Mouse (Mus musculus) forebrain, embryonic 13.5 days (tissue): ENCODE data around the gene Cyp26b1. TPM values are rescaled to one million over a fixed set of nuclear protein-coding genes. Genes with fewer than 3 reads are reported as not detected.

Source experiments
- ATAC-seq: fragments of 200-750 bp; cut with Nextera tagmentation; 2 replicates; pipeline ENCODE4 v1.8.0; 2017
- H3K27ac ChIP-seq: fragments of 300-500 bp; sonication (generic); 2 replicates; pipeline ENCODE4 v1.5.1; 2015; ENCODE audit warnings: inconsistent platforms, mild to moderate bottlenecking, moderate library complexity
- H3K27me3 ChIP-seq: fragments of 300-500 bp; sonication (generic); 2 replicates; pipeline ENCODE4 v1.6.1; 2015; ENCODE audit warnings: mild to moderate bottlenecking, inconsistent platforms
- H3K36me3 ChIP-seq: fragments of 300-500 bp; sonication (generic); 2 replicates; pipeline ENCODE4 v1.6.1; 2015; ENCODE audit warnings: mild to moderate bottlenecking, inconsistent platforms; ENCODE audit not compliant: poor library complexity, severe bottlenecking
- H3K4me1 ChIP-seq: fragments of 300-500 bp; sonication (generic); 2 replicates; pipeline ENCODE4 v1.6.1; 2015; ENCODE audit warnings: inconsistent platforms
- H3K4me2 ChIP-seq: fragments of 300-500 bp; sonication (generic); 2 replicates; pipeline ENCODE4 v1.6.1; 2015; ENCODE audit warnings: inconsistent platforms, mild to moderate bottlenecking, moderate library complexity
- H3K4me3 ChIP-seq: fragments of 300-500 bp; sonication (generic); 2 replicates; pipeline ENCODE4 v1.5.1; 2015; ENCODE audit warnings: mild to moderate bottlenecking, inconsistent platforms
- H3K9ac ChIP-seq: fragments of 300-500 bp; sonication (generic); 2 replicates; pipeline ENCODE4 v1.6.1; 2015; ENCODE audit warnings: mild to moderate bottlenecking, inconsistent platforms
- H3K9me3 ChIP-seq: fragments of 300-500 bp; sonication (generic); replicated peaks from 2 replicates; pipeline ENCODE4 v1.6.1; 2016; ENCODE audit warnings: inconsistent platforms
- WGBS: fragments of 180-500 bp; shearing (Covaris S2); methylation state at CpG from one replicate; pipeline ENCODE4 v1.1.7; 2015; 5-methylcytosine and 5-hydroxymethylcytosine counted together
- polyA plus RNA-seq: library from polyadenylated mRNA; unstranded; fragments of >200 nt; fragmentation: Nextera tagmentation; extraction: Ambion mirVana; gene quantifications from 2 replicates; pipeline ENCODE4 v1.2.1, GENCODE M21; 2015

Gene Cyp26b1
- polyA plus RNA-seq = 0.63 and 2.9 TPM in 2 replicates

GRCm38 (mm10) chr6:84593693-84594092 is at the start of gene Cyp26b1:
TSS of gene Cyp26b1 (minus strand) at chr6:84593908.
- no peak for ATAC-seq
- Histone ChIP-seq H3K9me3 (no peaks in the 10 kb centered on the region), H3K27me3 (peaks cover 33% of the 10 kb centered on the region), H3K4me3 (no peak within 1 kb of the TSS), H3K36me3 (no peaks in the 10 kb centered on the region), H3K4me1 (peaks cover 25% of the 10 kb centered on the region), H3K9ac (no peak within 1 kb of the TSS), H3K4me2 (no peak within 1 kb of the TSS), H3K27ac (no peak within 1 kb of the TSS)
- 82% methylated on average over 10 of the region's 10 CpGs for WGBS

DNA sequence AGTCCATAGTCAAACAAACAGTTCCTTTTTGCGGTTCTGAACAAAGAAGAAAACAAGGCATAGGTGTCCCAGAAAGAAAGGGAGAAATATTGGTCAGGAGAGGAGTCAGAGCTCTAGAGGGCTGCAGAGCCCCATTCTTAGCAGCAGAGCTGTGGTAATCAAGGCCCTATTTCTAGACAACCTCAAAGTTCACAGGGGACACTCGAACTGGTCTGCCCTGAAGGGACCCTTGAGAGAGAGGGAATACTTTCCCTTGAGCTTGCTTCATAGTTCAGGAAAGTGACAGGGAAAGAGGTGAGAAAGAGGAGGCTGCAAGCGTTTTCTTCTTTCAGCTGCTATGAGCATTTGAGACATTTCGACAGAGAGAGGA is 47.3 kb upstream of the Cyp26b1 start:
- no peaks in the 10 kb centered on the region for H3K36me3 ChIP-seq
- 92% methylated on average over 4 of the region's 4 CpGs for WGBS
- H3K4me1 ChIP-seq = 0 out of 2 replicates have a peak, but pooled peaks cover 7% of the 10 kb centered on the region
- no peak overlapping the region for H3K4me3 ChIP-seq
- no peak for ATAC-seq
- H3K27ac ChIP-seq = no peak overlapping the region
- no peaks in the 10 kb centered on the region for H3K27me3 ChIP-seq
- no peak overlapping the region for H3K4me2 ChIP-seq
- H3K9ac ChIP-seq = no peak overlapping the region
- H3K9me3 ChIP-seq = no peaks in the 10 kb centered on the region

DNA sequence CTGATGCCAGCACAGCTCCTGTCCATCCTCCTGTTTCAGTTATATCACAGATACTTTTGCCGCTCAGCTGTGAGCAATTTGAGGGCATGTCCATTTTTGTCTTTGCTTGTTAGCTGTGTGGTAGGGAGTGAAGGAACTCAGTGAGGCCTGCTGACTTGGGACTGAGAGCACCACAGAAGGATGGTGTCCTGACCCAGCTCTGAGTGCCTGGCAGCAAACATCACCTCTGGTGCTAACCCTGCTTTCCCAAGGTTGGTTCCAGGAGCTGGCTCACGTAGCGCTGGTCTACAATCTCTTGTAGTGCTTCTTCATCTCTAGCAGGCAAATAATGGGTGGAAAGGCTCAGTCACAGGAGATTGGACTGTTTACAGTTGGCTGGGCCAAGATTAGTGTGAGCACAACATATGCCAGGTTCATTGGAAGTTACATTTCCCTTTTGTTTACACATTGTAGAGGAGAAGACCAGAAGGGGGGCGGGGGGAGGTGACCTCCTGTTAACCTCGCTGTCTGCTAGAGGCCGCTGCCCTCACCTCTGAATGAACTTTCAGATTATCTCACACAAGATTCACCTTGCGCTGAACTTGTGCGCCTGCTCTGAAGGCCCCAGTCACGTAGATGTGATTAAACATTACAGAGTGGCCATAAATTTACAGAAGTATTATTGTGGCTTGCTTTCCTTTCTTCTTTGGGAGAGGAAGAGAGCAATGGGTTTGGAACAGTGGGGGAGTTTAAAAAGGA is 46.8 kb upstream of the Cyp26b1 start:
- no peak overlapping the region for H3K4me2 ChIP-seq
- no peaks in the 10 kb centered on the region for H3K9me3 ChIP-seq
- H3K9ac ChIP-seq = no peak overlapping the region
- no peak overlapping the region for H3K27ac ChIP-seq
- H3K36me3 ChIP-seq = no peaks in the 10 kb centered on the region
- no peaks in the 10 kb centered on the region for H3K27me3 ChIP-seq
- no peak for ATAC-seq
- 81% methylated on average over 9 of the region's 9 CpGs for WGBS
- H3K4me1 ChIP-seq = 0 out of 2 replicates have a peak, but pooled peaks cover 1% of the 10 kb centered on the region
- H3K4me3 ChIP-seq = no peak overlapping the region

GRCm38 (mm10) chr6:84638206-84638605 is 44.5 kb upstream of the Cyp26b1 start:
- no peak for ATAC-seq
- Histone ChIP-seq H3K27ac (no peak overlapping the region), H3K9me3 (no peaks in the 10 kb centered on the region), H3K4me3 (no peak overlapping the region), H3K4me1 (no peaks in the 10 kb centered on the region), H3K27me3 (no peaks in the 10 kb centered on the region), H3K4me2 (no peak overlapping the region), H3K36me3 (no peaks in the 10 kb centered on the region), H3K9ac (no peak overlapping the region)

- H3K4me1 ChIP-seq = no peaks in the 10 kb centered on the region
- WGBS = 87% methylated on average over 2 of the region's 2 CpGs
- H3K4me3 ChIP-seq = no peak overlapping the region
- H3K9ac ChIP-seq = no peak overlapping the region
- H3K27ac ChIP-seq = no peak overlapping the region
- H3K27me3 ChIP-seq = no peaks in the 10 kb centered on the region
- H3K9me3 ChIP-seq = no peaks in the 10 kb centered on the region
- H3K36me3 ChIP-seq = no peaks in the 10 kb centered on the region
- ATAC-seq = no peak
- no peak overlapping the region for H3K4me2 ChIP-seq
Observed at GRCm38 (mm10) chr6:84631588-84631987, 37.9 kb upstream of the Cyp26b1 start.

DNA sequence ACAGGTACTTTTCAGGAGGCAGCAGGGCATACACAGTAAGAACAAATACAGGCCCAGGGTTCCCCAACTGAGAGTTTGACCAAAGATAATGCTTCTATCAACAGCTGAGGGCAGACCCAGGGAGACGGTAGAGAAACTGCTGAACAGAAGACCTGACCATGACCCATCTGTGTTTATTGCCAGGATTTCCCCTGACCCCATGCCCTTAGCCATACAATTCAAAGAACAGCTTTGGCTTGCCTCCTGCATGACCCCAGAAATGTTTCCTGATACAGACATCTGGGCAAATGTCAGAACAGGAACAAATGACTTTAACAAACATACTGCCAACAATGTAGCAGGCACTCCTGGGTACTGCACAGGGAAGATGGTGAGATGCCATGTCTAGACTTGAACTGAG is 36.6 kb upstream of the Cyp26b1 start:
- H3K27ac ChIP-seq = no peak overlapping the region
- no peaks in the 10 kb centered on the region for H3K36me3 ChIP-seq
- no peak overlapping the region for H3K4me3 ChIP-seq
- H3K9ac ChIP-seq = no peak overlapping the region
- no peak overlapping the region for H3K4me2 ChIP-seq
- WGBS = 63% methylated on average over 1 of the region's 1 CpGs
- H3K27me3 ChIP-seq = no peaks in the 10 kb centered on the region
- no peaks in the 10 kb centered on the region for H3K4me1 ChIP-seq
- ATAC-seq = no peak
- H3K9me3 ChIP-seq = no peaks in the 10 kb centered on the region

- no peaks in the 10 kb centered on the region for H3K27me3 ChIP-seq
- WGBS = 91% methylated on average over 5 of the region's 5 CpGs
- H3K4me2 ChIP-seq = no peak overlapping the region
- H3K36me3 ChIP-seq = no peaks in the 10 kb centered on the region
- H3K4me3 ChIP-seq = no peak overlapping the region
- ATAC-seq = no peak
- H3K9me3 ChIP-seq = no peaks in the 10 kb centered on the region
- H3K4me1 ChIP-seq = no peaks in the 10 kb centered on the region
- H3K9ac ChIP-seq = no peak overlapping the region
- no peak overlapping the region for H3K27ac ChIP-seq
Observed at GRCm38 (mm10) chr6:84628831-84629230, 35.1 kb upstream of the Cyp26b1 start.

- WGBS = 99% methylated on average over 2 of the region's 2 CpGs
- no peaks in the 10 kb centered on the region for H3K27me3 ChIP-seq
- no peak for ATAC-seq
- H3K4me3 ChIP-seq = no peak overlapping the region
- no peaks in the 10 kb centered on the region for H3K36me3 ChIP-seq
- no peaks in the 10 kb centered on the region for H3K4me1 ChIP-seq
- no peak overlapping the region for H3K9ac ChIP-seq
- no peaks in the 10 kb centered on the region for H3K9me3 ChIP-seq
- no peak overlapping the region for H3K4me2 ChIP-seq
- no peak overlapping the region for H3K27ac ChIP-seq
Observed at GRCm38 (mm10) chr6:84626398-84626797, 32.7 kb upstream of the Cyp26b1 start.

DNA sequence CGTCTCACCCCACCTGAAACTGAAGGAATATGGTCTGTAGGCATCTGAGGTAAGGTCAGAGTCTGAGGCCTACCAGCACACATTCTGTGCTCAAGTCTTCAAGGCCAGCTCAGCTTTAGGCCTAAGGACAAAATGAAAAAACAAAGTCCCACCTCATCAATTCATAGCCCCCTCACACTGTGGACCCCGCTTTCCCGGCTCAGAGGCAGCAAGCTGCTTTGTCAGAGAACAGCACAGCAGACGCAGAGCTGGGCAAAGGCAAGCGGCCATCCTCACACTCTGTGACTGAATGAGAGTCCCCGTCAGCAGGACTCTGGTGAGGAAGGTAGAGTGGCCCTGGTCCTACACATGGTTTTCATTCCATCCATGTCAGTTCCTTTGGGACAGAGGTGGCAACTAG is 25.5 kb upstream of the Cyp26b1 start:
- Histone ChIP-seq H3K27ac (no peak overlapping the region), H3K9ac (no peak overlapping the region), H3K9me3 (no peaks in the 10 kb centered on the region), H3K4me3 (no peak overlapping the region), H3K36me3 (peaks cover 26% of the 10 kb centered on the region), H3K4me1 (no peaks in the 10 kb centered on the region), H3K27me3 (no peaks in the 10 kb centered on the region), H3K4me2 (no peak overlapping the region)
- WGBS = 91% methylated on average over 6 of the region's 6 CpGs
- no peak for ATAC-seq

- no peaks in the 10 kb centered on the region for H3K9me3 ChIP-seq
- no peak overlapping the region for H3K27ac ChIP-seq
- H3K4me3 ChIP-seq = no peak overlapping the region
- no peak for ATAC-seq
- no peaks in the 10 kb centered on the region for H3K27me3 ChIP-seq
- no peak overlapping the region for H3K9ac ChIP-seq
- H3K36me3 ChIP-seq = peaks cover 26% of the 10 kb centered on the region
- no peaks in the 10 kb centered on the region for H3K4me1 ChIP-seq
- H3K4me2 ChIP-seq = no peak overlapping the region
- whole genome bisulfite sequencing = 97% methylated on average over 1 of the region's 1 CpGs
Observed at GRCm38 (mm10) chr6:84617051-84617450, 23.3 kb upstream of the Cyp26b1 start.

- ATAC-seq = no peak
- no peak overlapping the region for H3K4me2 ChIP-seq
- whole genome bisulfite sequencing = 95% methylated on average over 1 of the region's 1 CpGs
Observed at GRCm38 (mm10) chr6:84616586-84616985, 22.9 kb upstream of the Cyp26b1 start.

DNA sequence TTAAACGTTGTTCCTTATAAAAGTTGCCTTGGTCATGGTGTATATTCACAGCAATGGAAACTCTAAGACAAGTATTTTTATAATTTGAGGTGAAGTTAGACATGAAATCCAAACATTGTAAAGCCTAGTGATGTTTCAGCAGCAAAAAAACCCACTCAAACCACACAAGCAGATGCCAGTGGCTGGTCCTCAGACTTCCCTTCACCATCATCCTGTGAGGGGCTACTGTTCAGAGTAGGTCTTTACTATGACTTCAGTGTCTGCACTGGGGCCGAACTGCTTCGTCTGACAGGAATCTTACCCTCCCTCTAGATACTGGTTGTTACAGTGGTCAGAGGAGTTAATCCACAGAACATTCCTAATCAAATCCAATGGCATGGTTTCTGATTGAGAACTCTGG is 19.9 kb upstream of the Cyp26b1 start:
- H3K27me3 ChIP-seq = no peaks in the 10 kb centered on the region
- peaks cover 6% of the 10 kb centered on the region for H3K36me3 ChIP-seq
- WGBS = 88% methylated on average over 3 of the region's 3 CpGs
- H3K4me2 ChIP-seq = no peak overlapping the region
- no peak overlapping the region for H3K27ac ChIP-seq
- H3K4me1 ChIP-seq = no peaks in the 10 kb centered on the region
- H3K9me3 ChIP-seq = no peaks in the 10 kb centered on the region
- H3K4me3 ChIP-seq = no peak overlapping the region
- H3K9ac ChIP-seq = no peak overlapping the region
- no peak for ATAC-seq

More at GRCm38 (mm10) chr6:84616586-84616985, 22.9 kb upstream of the Cyp26b1 start:
- Histone ChIP-seq H3K27ac (no peak overlapping the region), H3K4me1 (no peaks in the 10 kb centered on the region), H3K36me3 (peaks cover 26% of the 10 kb centered on the region), H3K27me3 (no peaks in the 10 kb centered on the region), H3K9me3 (no peaks in the 10 kb centered on the region), H3K4me3 (no peak overlapping the region), H3K9ac (no peak overlapping the region)
